Mouse (Mus musculus): Measurements from ENCODE around the gene Rnf144b. TPM values are rescaled to one million over a fixed set of nuclear protein-coding genes. Genes with fewer than 3 reads are reported as not detected.

Rnf144b gene
- polyA plus RNA-seq, 1 experiment: 5.1 TPM

- Histone ChIP-seq H3K4me1 (replicated peaks; ENCODE audit: control insufficient read depth, insufficient read depth, low read length) (no peaks in the 10 kb centered on the region), H3K27me3 (ENCODE audit: control insufficient read depth, insufficient read depth, low read length) (no peaks in the 10 kb centered on the region), H3K27ac (ENCODE audit: control insufficient read depth, insufficient read depth, low read length) (no peak overlapping the region), H3K4me3 (ENCODE audit: control insufficient read depth, insufficient read depth, low read length) (no peak overlapping the region), H3K36me3 (ENCODE audit: control insufficient read depth, insufficient read depth, low read length) (no peaks in the 10 kb centered on the region)
- TF ChIP-seq CTCF (IDR thresholded peaks at IDR 0.05; ENCODE audit: borderline replicate concordance, control insufficient read depth, extremely low read depth, insufficient read depth, low read length, poor library complexity) (no peak), POLR2A (IDR thresholded peaks at IDR 0.05; ENCODE audit: control insufficient read depth, extremely low read depth, insufficient read depth, low read length, poor library complexity) (no peak)
- WGBS: 87% methylated on average over 3 of the region's 3 CpGs
- no peak for DNase-seq
Measured at GRCm38 (mm10) chr13:47112924-47113323, 9.5 kb upstream of the Rnf144b start.

GRCm38 (mm10) chr13:47116000-47116399, 6.5 kb upstream of the Rnf144b start:
- no peak overlapping the region for H3K4me3 ChIP-seq (ENCODE audit: control insufficient read depth, insufficient read depth, low read length)
- no peaks in the 10 kb centered on the region for H3K27me3 ChIP-seq (ENCODE audit: control insufficient read depth, insufficient read depth, low read length)
- 97% methylated on average over 3 of the region's 3 CpGs for WGBS
- H3K27ac ChIP-seq (ENCODE audit: control insufficient read depth, insufficient read depth, low read length): no peak overlapping the region
- H3K4me1 ChIP-seq (replicated peaks; ENCODE audit: control insufficient read depth, insufficient read depth, low read length): no peaks in the 10 kb centered on the region
- DNase-seq: no peak
- no peak for TF ChIP-seq CTCF (IDR thresholded peaks at IDR 0.05; ENCODE audit: borderline replicate concordance, control insufficient read depth, extremely low read depth, insufficient read depth, low read length, poor library complexity)
- H3K36me3 ChIP-seq (ENCODE audit: control insufficient read depth, insufficient read depth, low read length): no peaks in the 10 kb centered on the region

- H3K36me3 ChIP-seq (ENCODE audit: control insufficient read depth, insufficient read depth, low read length): no peaks in the 10 kb centered on the region
- 64% methylated on average over 12 of the region's 12 CpGs for WGBS
- H3K27me3 ChIP-seq (ENCODE audit: control insufficient read depth, insufficient read depth, low read length): no peaks in the 10 kb centered on the region
- DNase-seq: no peak
- no peak overlapping the region for H3K4me3 ChIP-seq (ENCODE audit: control insufficient read depth, insufficient read depth, low read length)
- TF ChIP-seq POLR2A (IDR thresholded peaks at IDR 0.05; ENCODE audit: control insufficient read depth, extremely low read depth, insufficient read depth, low read length, poor library complexity): no peak
- no peak for TF ChIP-seq CTCF (IDR thresholded peaks at IDR 0.05; ENCODE audit: borderline replicate concordance, control insufficient read depth, extremely low read depth, insufficient read depth, low read length, poor library complexity)
- no peak overlapping the region for H3K27ac ChIP-seq (ENCODE audit: control insufficient read depth, insufficient read depth, low read length)
- H3K4me1 ChIP-seq (replicated peaks; ENCODE audit: control insufficient read depth, insufficient read depth, low read length): peaks cover 5% of the 10 kb centered on the region
Measured at GRCm38 (mm10) chr13:47121333-47121889, 1.0 kb upstream of the Rnf144b start.

GRCm38 (mm10) chr13:47124449-47124848, 2.0 kb downstream of the Rnf144b start:
- Histone ChIP-seq H3K4me3 (ENCODE audit: control insufficient read depth, insufficient read depth, low read length) (no peak overlapping the region), H3K4me1 (replicated peaks; ENCODE audit: control insufficient read depth, insufficient read depth, low read length) (peaks cover 5% of the 10 kb centered on the region), H3K36me3 (ENCODE audit: control insufficient read depth, insufficient read depth, low read length) (no peaks in the 10 kb centered on the region), H3K27me3 (ENCODE audit: control insufficient read depth, insufficient read depth, low read length) (no peaks in the 10 kb centered on the region), H3K27ac (ENCODE audit: control insufficient read depth, insufficient read depth, low read length) (no peak overlapping the region)
- no peak for DNase-seq
- 89% methylated on average over 3 of the region's 3 CpGs for WGBS
- TF ChIP-seq CTCF (IDR thresholded peaks at IDR 0.05; ENCODE audit: borderline replicate concordance, control insufficient read depth, extremely low read depth, insufficient read depth, low read length, poor library complexity) (no peak), POLR2A (IDR thresholded peaks at IDR 0.05; ENCODE audit: control insufficient read depth, extremely low read depth, insufficient read depth, low read length, poor library complexity) (no peak)

- no peak overlapping the region for H3K4me3 ChIP-seq (ENCODE audit: control insufficient read depth, insufficient read depth, low read length)
- no peak for DNase-seq
- H3K27ac ChIP-seq (ENCODE audit: control insufficient read depth, insufficient read depth, low read length): no peak overlapping the region
- WGBS: 96% methylated on average over 6 of the region's 6 CpGs
- TF ChIP-seq CTCF (IDR thresholded peaks at IDR 0.05; ENCODE audit: borderline replicate concordance, control insufficient read depth, extremely low read depth, insufficient read depth, low read length, poor library complexity) (no peak), POLR2A (IDR thresholded peaks at IDR 0.05; ENCODE audit: control insufficient read depth, extremely low read depth, insufficient read depth, low read length, poor library complexity) (no peak)
- H3K27me3 ChIP-seq (ENCODE audit: control insufficient read depth, insufficient read depth, low read length): no peaks in the 10 kb centered on the region
- no peaks in the 10 kb centered on the region for H3K36me3 ChIP-seq (ENCODE audit: control insufficient read depth, insufficient read depth, low read length)
- H3K4me1 ChIP-seq (replicated peaks; ENCODE audit: control insufficient read depth, insufficient read depth, low read length): peaks cover 5% of the 10 kb centered on the region
Measured at GRCm38 (mm10) chr13:47124986-47125385, 2.5 kb downstream of the Rnf144b start.

- no peak for TF ChIP-seq CTCF (IDR thresholded peaks at IDR 0.05; ENCODE audit: borderline replicate concordance, control insufficient read depth, extremely low read depth, insufficient read depth, low read length, poor library complexity)
- no peak for DNase-seq
- 94% methylated on average over 5 of the region's 5 CpGs for WGBS
- no peak overlapping the region for H3K4me3 ChIP-seq (ENCODE audit: control insufficient read depth, insufficient read depth, low read length)
- no peaks in the 10 kb centered on the region for H3K27me3 ChIP-seq (ENCODE audit: control insufficient read depth, insufficient read depth, low read length)
- H3K27ac ChIP-seq (ENCODE audit: control insufficient read depth, insufficient read depth, low read length): no peak overlapping the region
- H3K36me3 ChIP-seq (ENCODE audit: control insufficient read depth, insufficient read depth, low read length): no peaks in the 10 kb centered on the region
- peaks cover 5% of the 10 kb centered on the region for H3K4me1 ChIP-seq (replicated peaks; ENCODE audit: control insufficient read depth, insufficient read depth, low read length)
Measured at GRCm38 (mm10) chr13:47125595-47125994, 3.1 kb downstream of the Rnf144b start.

- 91% methylated on average over 4 of the region's 4 CpGs for WGBS
- Histone ChIP-seq H3K36me3 (ENCODE audit: control insufficient read depth, insufficient read depth, low read length) (no peaks in the 10 kb centered on the region), H3K27ac (ENCODE audit: control insufficient read depth, insufficient read depth, low read length) (no peak overlapping the region), H3K27me3 (ENCODE audit: control insufficient read depth, insufficient read depth, low read length) (no peaks in the 10 kb centered on the region), H3K4me3 (ENCODE audit: control insufficient read depth, insufficient read depth, low read length) (no peak overlapping the region), H3K4me1 (replicated peaks; ENCODE audit: control insufficient read depth, insufficient read depth, low read length) (no peaks in the 10 kb centered on the region)
- no peak for DNase-seq
- TF ChIP-seq CTCF (IDR thresholded peaks at IDR 0.05; ENCODE audit: borderline replicate concordance, control insufficient read depth, extremely low read depth, insufficient read depth, low read length, poor library complexity): no peak
- TF ChIP-seq POLR2A (IDR thresholded peaks at IDR 0.05; ENCODE audit: control insufficient read depth, extremely low read depth, insufficient read depth, low read length, poor library complexity): no peak
Measured at GRCm38 (mm10) chr13:47129090-47129489, 6.6 kb downstream of the Rnf144b start.

Data from thymus, adult 2 months (tissue).